Mouse (Mus musculus): Measurements from ENCODE around the gene Faim2. TPM values are rescaled to one million over a fixed set of nuclear protein-coding genes. Genes with fewer than 3 reads are reported as not detected.
A peak's percentile ranks its signal among the peaks of the same experiment; 100 is the strongest.

The Faim2 gene
- polyA plus RNA-seq, 1 experiment from 2014 or later: 3.1 TPM

DNA sequence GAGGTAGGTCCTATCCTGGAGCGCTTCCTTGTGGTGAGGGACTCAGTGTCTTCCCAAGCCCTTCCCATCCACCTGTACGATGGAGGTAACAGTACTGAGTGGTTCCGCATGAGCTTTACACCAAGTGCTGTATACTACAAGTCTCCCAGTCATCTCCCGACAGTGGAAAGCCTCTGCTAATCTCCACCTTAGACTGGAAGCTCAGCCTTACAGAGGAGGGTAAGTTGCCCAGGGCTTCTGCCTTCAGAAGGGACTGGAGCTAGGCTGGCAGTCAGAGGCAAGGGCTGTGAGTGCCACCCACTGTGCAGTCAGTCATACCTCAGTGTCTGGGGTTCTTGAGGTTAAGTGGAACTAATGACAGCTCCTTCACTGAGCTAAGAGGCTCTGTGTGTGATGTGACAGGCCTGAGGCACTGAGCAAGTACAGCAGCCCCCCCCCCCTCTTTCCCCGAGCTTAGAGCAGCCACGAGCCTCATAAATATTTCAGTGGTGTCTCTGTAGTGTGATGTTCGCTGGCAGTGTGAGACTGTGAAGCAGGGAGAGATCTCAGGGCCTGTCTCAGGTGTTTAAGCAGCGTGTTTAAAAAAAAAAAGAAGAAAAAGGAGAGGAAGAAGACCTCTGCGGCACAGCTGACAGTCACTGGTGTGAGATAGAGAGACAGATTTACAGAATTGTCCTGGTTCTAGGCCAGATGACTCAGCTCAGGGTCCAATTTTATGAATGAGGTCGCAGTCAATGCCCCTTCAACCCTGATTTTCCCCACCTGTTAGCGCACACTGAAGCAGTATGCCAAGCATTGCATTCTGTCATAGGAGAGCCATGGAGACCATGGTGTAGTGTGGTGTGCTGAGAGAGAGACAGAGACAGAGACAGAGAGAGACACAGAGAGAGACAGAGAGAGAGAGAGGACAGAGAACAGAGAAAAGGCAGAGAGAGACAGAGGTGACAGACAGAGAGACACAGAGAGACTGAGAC, 9.2 kb upstream of the Faim2 start:
- Histone ChIP-seq H3K4me3 (no peak overlapping the region), H3K36me3 (no peaks in the 10 kb centered on the region), H3K27me3 (peaks cover 4% of the 10 kb centered on the region; the same call in 1 of the 2 replicates), H3K4me1 (peaks cover 13% of the 10 kb centered on the region), H3K27ac (replicated peaks) (0 out of 2 replicates have a peak overlapping the region, but pooled peaks have one; percentile 30), H3K4me2 (replicated peaks) (no peak overlapping the region), H3K9me3 (no peaks in the 10 kb centered on the region), H3K9ac (replicated peaks) (no peak overlapping the region)
- WGBS: 53% methylated on average over 11 of the region's 11 CpGs
- ATAC-seq (ENCODE audit: low FRiP score, low read depth): peak; percentile 44

GRCm38 (mm10) chr15:99532023-99532422, 4.1 kb upstream of the Faim2 start:
- no peaks in the 10 kb centered on the region for H3K9me3 ChIP-seq
- peaks cover 17% of the 10 kb centered on the region for H3K27me3 ChIP-seq
- ATAC-seq (ENCODE audit: low FRiP score, low read depth): no peak
- H3K27ac ChIP-seq (replicated peaks): no peak overlapping the region
- no peak overlapping the region for H3K4me2 ChIP-seq (replicated peaks)
- H3K36me3 ChIP-seq: no peaks in the 10 kb centered on the region
- 60% methylated on average over 3 of the region's 3 CpGs for WGBS
- no peak overlapping the region for H3K9ac ChIP-seq (replicated peaks)
- H3K4me3 ChIP-seq: no peak overlapping the region
- H3K4me1 ChIP-seq: peaks cover 15% of the 10 kb centered on the region

- Histone ChIP-seq H3K4me1 (peaks cover 10% of the 10 kb centered on the region), H3K9me3 (no peaks in the 10 kb centered on the region), H3K27me3 (peaks cover 24% of the 10 kb centered on the region), H3K27ac (replicated peaks) (no peak overlapping the region), H3K36me3 (no peaks in the 10 kb centered on the region), H3K4me3 (no peak overlapping the region), H3K9ac (replicated peaks) (no peak overlapping the region), H3K4me2 (replicated peaks) (no peak overlapping the region)
- WGBS: 53% methylated on average over 6 of the region's 6 CpGs
- no peak for ATAC-seq (ENCODE audit: low FRiP score, low read depth)
Observed at GRCm38 (mm10) chr15:99531146-99531545, 3.2 kb upstream of the Faim2 start.

DNA sequence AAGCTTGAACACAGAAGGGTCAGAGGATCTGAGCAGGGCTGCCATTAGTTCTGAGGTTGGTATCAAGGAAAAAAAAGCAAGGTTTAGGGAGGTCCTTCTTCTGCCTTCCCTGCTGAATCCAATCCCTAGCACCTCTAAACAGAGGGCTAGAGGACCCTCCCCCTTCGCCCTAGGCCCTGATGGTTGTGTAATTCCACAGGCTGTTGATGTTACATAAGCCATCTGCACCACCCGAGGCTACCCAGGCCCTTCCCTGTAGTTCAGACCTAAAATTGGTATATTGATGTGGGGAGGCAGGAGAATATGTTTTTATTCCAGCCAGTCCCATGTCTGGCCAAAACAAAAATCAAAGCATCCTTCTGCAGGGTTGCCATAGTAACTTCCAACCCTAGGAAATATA, 1.3 kb downstream of the Faim2 start:
- ATAC-seq (ENCODE audit: low FRiP score, low read depth): no peak
- 71% methylated on average over 2 of the region's 2 CpGs for WGBS
- peaks cover 39% of the 10 kb centered on the region for H3K27me3 ChIP-seq

GRCm38 (mm10) chr15:99520306-99520705, 7.7 kb downstream of the Faim2 start:
- no peaks in the 10 kb centered on the region for H3K9me3 ChIP-seq
- no peaks in the 10 kb centered on the region for H3K4me1 ChIP-seq
- no peaks in the 10 kb centered on the region for H3K36me3 ChIP-seq
- H3K9ac ChIP-seq (replicated peaks): no peak overlapping the region
- WGBS: 79% methylated on average over 7 of the region's 7 CpGs
- no peak overlapping the region for H3K27ac ChIP-seq (replicated peaks)
- H3K4me3 ChIP-seq: no peak overlapping the region
- H3K27me3 ChIP-seq: peaks cover 10% of the 10 kb centered on the region; the same call in 1 of the 2 replicates
- no peak overlapping the region for H3K4me2 ChIP-seq (replicated peaks)
- no peak for ATAC-seq (ENCODE audit: low FRiP score, low read depth)

More for the DNA sequence above, 1.3 kb downstream of the Faim2 start:
- H3K9ac ChIP-seq (replicated peaks): no peak overlapping the region
- 0 out of 2 replicates have a peak overlapping the region, but pooled peaks have one; percentile 61 for H3K4me2 ChIP-seq (replicated peaks)
- no peak overlapping the region for H3K4me3 ChIP-seq
- H3K36me3 ChIP-seq: no peaks in the 10 kb centered on the region
- peaks cover 10% of the 10 kb centered on the region for H3K4me1 ChIP-seq
- H3K27ac ChIP-seq (replicated peaks): no peak overlapping the region
- H3K9me3 ChIP-seq: no peaks in the 10 kb centered on the region

DNA sequence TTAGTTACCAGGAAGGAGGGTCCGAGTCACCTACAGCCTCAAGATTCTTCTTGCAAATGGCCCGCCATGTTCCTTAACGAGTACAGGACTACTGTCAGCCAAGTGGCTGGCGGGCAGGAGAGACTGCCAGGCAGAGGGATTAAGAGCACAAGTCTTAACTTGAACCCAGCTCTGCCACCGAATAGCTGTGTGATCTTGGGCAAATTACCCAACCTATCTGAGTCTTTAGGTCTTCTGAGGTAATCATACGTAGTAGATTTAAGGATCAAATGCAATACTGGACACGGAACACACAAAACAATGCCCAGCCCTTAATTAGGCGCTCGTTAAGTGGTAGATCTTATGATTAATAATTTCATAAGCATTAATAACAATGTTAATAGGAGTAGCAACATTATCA, 8.3 kb downstream of the Faim2 start:
- ATAC-seq (ENCODE audit: low FRiP score, low read depth): no peak
- Histone ChIP-seq H3K27ac (replicated peaks) (no peak overlapping the region), H3K27me3 (peaks cover 8% of the 10 kb centered on the region; the same call in 1 of the 2 replicates), H3K4me3 (no peak overlapping the region), H3K9me3 (no peaks in the 10 kb centered on the region), H3K4me2 (replicated peaks) (no peak overlapping the region), H3K36me3 (no peaks in the 10 kb centered on the region), H3K9ac (replicated peaks) (no peak overlapping the region), H3K4me1 (no peaks in the 10 kb centered on the region)
- 92% methylated on average over 9 of the region's 9 CpGs for WGBS

GRCm38 (mm10) chr15:99517715-99518114, 10.2 kb downstream of the Faim2 start:
- no peaks in the 10 kb centered on the region for H3K4me1 ChIP-seq
- peaks cover under 1% of the 10 kb centered on the region; the same call in 1 of the 2 replicates for H3K27me3 ChIP-seq
- H3K4me3 ChIP-seq: no peak overlapping the region
- H3K9ac ChIP-seq (replicated peaks): no peak overlapping the region
- no peaks in the 10 kb centered on the region for H3K9me3 ChIP-seq
- ATAC-seq (ENCODE audit: low FRiP score, low read depth): no peak
- no peak overlapping the region for H3K4me2 ChIP-seq (replicated peaks)
- no peaks in the 10 kb centered on the region for H3K36me3 ChIP-seq
- H3K27ac ChIP-seq (replicated peaks): no peak overlapping the region
- WGBS: 61% methylated on average over 7 of the region's 7 CpGs

DNA sequence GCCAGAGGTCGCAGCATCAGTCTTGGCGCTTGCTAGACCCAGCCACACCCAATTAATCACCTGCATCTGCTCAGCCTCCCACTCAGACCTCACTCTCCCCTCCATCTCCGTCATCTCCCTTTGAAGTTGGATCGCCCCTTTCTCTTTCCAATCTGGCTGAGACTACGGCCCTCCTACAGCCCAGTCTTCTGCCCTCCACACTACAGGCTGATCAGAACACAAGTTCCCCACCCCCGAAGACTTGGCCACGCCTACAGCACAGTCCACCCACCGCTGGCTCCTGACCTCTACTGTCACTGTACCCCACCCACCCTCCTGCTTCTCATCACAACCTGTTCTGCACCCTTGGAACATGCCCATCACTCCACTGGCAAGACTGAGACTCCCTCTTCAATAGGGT, 11.2 kb downstream of the Faim2 start:
- Histone ChIP-seq H3K4me3 (no peak overlapping the region), H3K9me3 (no peaks in the 10 kb centered on the region), H3K27me3 (no peaks in the 10 kb centered on the region; the same call in 1 of the 2 replicates), H3K36me3 (no peaks in the 10 kb centered on the region), H3K27ac (replicated peaks) (no peak overlapping the region), H3K9ac (replicated peaks) (no peak overlapping the region), H3K4me1 (no peaks in the 10 kb centered on the region), H3K4me2 (replicated peaks) (no peak overlapping the region)
- 67% methylated on average over 8 of the region's 8 CpGs for WGBS
- no peak for ATAC-seq (ENCODE audit: low FRiP score, low read depth)

GRCm38 (mm10) chr15:99511797-99512525, 16.0 kb downstream of the Faim2 start:
- ATAC-seq (ENCODE audit: low FRiP score, low read depth): no peak
- H3K27ac ChIP-seq (replicated peaks): no peak overlapping the region
- H3K9me3 ChIP-seq: no peaks in the 10 kb centered on the region
- H3K36me3 ChIP-seq: no peaks in the 10 kb centered on the region
- WGBS: 81% methylated on average over 15 of the region's 15 CpGs
- no peak overlapping the region for H3K4me3 ChIP-seq
- no peak overlapping the region for H3K4me2 ChIP-seq (replicated peaks)
- no peak overlapping the region for H3K9ac ChIP-seq (replicated peaks)
- H3K4me1 ChIP-seq: no peaks in the 10 kb centered on the region
- no peaks in the 10 kb centered on the region for H3K27me3 ChIP-seq

GRCm38 (mm10) chr15:99510621-99511020, 17.3 kb downstream of the Faim2 start:
- Histone ChIP-seq H3K9me3 (no peaks in the 10 kb centered on the region), H3K36me3 (no peaks in the 10 kb centered on the region), H3K4me2 (replicated peaks) (no peak overlapping the region), H3K27me3 (no peaks in the 10 kb centered on the region), H3K4me3 (no peak overlapping the region), H3K4me1 (no peaks in the 10 kb centered on the region), H3K27ac (replicated peaks) (no peak overlapping the region), H3K9ac (replicated peaks) (no peak overlapping the region)
- WGBS: 90% methylated on average over 3 of the region's 3 CpGs
- no peak for ATAC-seq (ENCODE audit: low FRiP score, low read depth)

DNA sequence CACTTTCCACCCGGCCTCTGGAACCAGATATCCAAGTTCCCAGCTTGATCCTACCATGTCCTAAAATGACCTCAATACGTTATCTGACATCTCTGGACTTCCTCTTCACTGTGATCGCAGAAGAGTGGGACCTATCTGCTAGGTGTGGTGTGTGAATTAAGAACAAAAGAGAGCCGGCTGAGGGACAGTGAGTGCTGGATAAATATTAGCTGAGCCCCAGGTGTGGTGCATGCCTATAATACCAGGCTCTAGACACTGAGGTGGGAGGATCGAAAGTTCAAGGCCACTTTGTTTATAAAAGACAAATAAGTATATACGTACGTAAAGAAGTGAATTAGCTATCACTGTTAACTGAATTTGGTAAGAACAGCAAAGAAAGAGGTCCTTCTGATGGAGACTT, 18.1 kb downstream of the Faim2 start:
- no peaks in the 10 kb centered on the region for H3K27me3 ChIP-seq
- no peak for ATAC-seq (ENCODE audit: low FRiP score, low read depth)
- no peak overlapping the region for H3K4me3 ChIP-seq
- H3K4me1 ChIP-seq: no peaks in the 10 kb centered on the region
- H3K9me3 ChIP-seq: no peaks in the 10 kb centered on the region
- H3K27ac ChIP-seq (replicated peaks): no peak overlapping the region
- no peak overlapping the region for H3K9ac ChIP-seq (replicated peaks)
- 89% methylated on average over 7 of the region's 7 CpGs for WGBS
- H3K36me3 ChIP-seq: no peaks in the 10 kb centered on the region
- H3K4me2 ChIP-seq (replicated peaks): no peak overlapping the region

Data from midbrain, embryonic 12.5 days (tissue).